In genomic region chr2:31822524-31823371, GRCm38 (mm10) we compare ENCODE assay signal across 10 mouse cellular contexts. TPM values are rescaled to one million over a fixed set of nuclear protein-coding genes. Genes with fewer than 3 reads are reported as not detected.
A peak's percentile ranks its signal among the peaks of the same experiment; 100 is the strongest.
DNase-seq lines count a peak whose midpoint lies in the region; ATAC-seq and TF ChIP-seq lines count a peak whose summit lies in the region.
"Had no signal": no experiment of that assay in that cellular context is flagged by ENCODE, and none has a peak within 500 bp of the region (broad histone marks: within the 10 kb centered on the region; RNA-seq: fewer than 3 reads in every experiment).

No protein-coding gene starts in this region.

- TF ChIP-seq POLR2A in brain, embryonic 14.5 days (IDR thresholded peaks at IDR 0.05; ENCODE audit: borderline replicate concordance, extremely low read depth, insufficient read depth, insufficient read length, poor library complexity, severe bottlenecking), result no peak

- no peak for TF ChIP-seq CTCF in brain, embryonic 14.5 days (IDR thresholded peaks at IDR 0.05; ENCODE audit: borderline replicate concordance, extremely low read depth, insufficient read depth, insufficient read length)

- H3K4me3 ChIP-seq in midbrain, embryonic 10.5 days, result peak overlapping the region; percentile 45

- WGBS in midbrain, embryonic 10.5 days, result 24% methylated on average over 39 of the region's 39 CpGs

- peak overlapping the region; percentile 81 for H3K27ac ChIP-seq in midbrain, embryonic 10.5 days (replicated peaks)

- no peaks in the 10 kb centered on the region for H3K36me3 ChIP-seq in midbrain, embryonic 10.5 days
- H3K36me3 ChIP-seq: G1E had no signal

- peaks cover 47% of the 10 kb centered on the region for H3K27me3 ChIP-seq in midbrain, embryonic 10.5 days (ENCODE audit: low read depth, poor library complexity, severe bottlenecking)

- no peaks in the 10 kb centered on the region for H3K9me3 ChIP-seq in midbrain, embryonic 10.5 days (replicated peaks)
- H3K9me3 ChIP-seq: G1E had no signal

- ATAC-seq in cerebellum, adult (ENCODE audit: insufficient number of reproducible peaks, low FRiP score, low TSS enrichment), result no peak

- peak; percentile 61 for DNase-seq in cerebellum, adult 11-12 months
- DNase-seq in brain, embryonic 14.5 days (ENCODE audit: low read depth), result peak; percentile 91
- DNase-seq in frontal cortex, postnatal 25 days (ENCODE audit: low spot score in 2 of 2), result peak; percentile 44 to 52
- DNase-seq in left cerebral cortex, adult 8-10 months (ENCODE audit: low spot score in 2 of 2), result peak; percentile 48 to 85
- peak; percentile 77 for DNase-seq in midbrain, embryonic 10.5 days (ENCODE audit: low spot score)
- peak; percentile 56 for DNase-seq in spleen, adult 12 weeks (ENCODE audit: low spot score)
- DNase-seq in thymus, postnatal 10 days (ENCODE audit: low spot score in 2 of 2), result no peak

- peaks cover 41% of the 10 kb centered on the region for H3K4me1 ChIP-seq in midbrain, embryonic 10.5 days

RNA-seq across cellular contexts. Expression of gene Qrfp, which starts 12.4 kb away (rescaled TPM):
- 0.03 TPM in 2 replicates for polyA plus RNA-seq in brain, embryonic 14.5 days (2012; rRNA removed)
- not detected for total RNA-seq in left cerebral cortex, adult 8-10 months (2022)
- 0.05 and 0.17 TPM in 2 replicates for polyA plus RNA-seq in midbrain, embryonic 10.5 days (2016; fragmentation: Nextera tagmentation; extraction: Ambion mirVana)
- total RNA-seq: hematopoietic stem cell, adult 5-6 weeks had no signal
- polyA plus RNA-seq: G1E had no signal

RNA-seq across cellular contexts. Expression of gene Fibcd1, which starts 23.1 kb away (rescaled TPM):
- 7.2 and 10.0 TPM in 2 replicates for polyA plus RNA-seq in brain, embryonic 14.5 days (2012; rRNA removed)
- 1 to 10 TPM; 6.9 to 9.0 (median 7.4) TPM for total RNA-seq in left cerebral cortex, adult 8-10 months (2022)
- polyA plus RNA-seq in midbrain, embryonic 10.5 days (2016; fragmentation: Nextera tagmentation; extraction: Ambion mirVana), result 1.2 and 1.5 TPM in 2 replicates
- total RNA-seq: hematopoietic stem cell, adult 5-6 weeks had no signal
- polyA plus RNA-seq: G1E had no signal

Comparison
In these comparisons a context has a peak if more than half of its experiments do, and no peak if none do; other contexts are left out.
1. DNase-seq: peak in cerebellum, adult 11-12 months (single experiment), brain, embryonic 14.5 days (single experiment), frontal cortex, postnatal 25 days (2 of 2), left cerebral cortex, adult 8-10 months (2 of 2), midbrain, embryonic 10.5 days (single experiment) and spleen, adult 12 weeks (single experiment); none in thymus, postnatal 10 days (0 of 2).